Mouse (Mus musculus) adrenal gland, postnatal 10 days (tissue): ENCODE results near the gene Lpp. TPM values are rescaled to one million over a fixed set of nuclear protein-coding genes. Genes with fewer than 3 reads are reported as not detected.

Source experiments
- DNase-seq: peaks from one replicate; pipeline ENCODE4 v3.0.0; 2021; ENCODE audit warnings: mixed read lengths
- total RNA-seq, 2 experiments: library from RNA; stranded (reverse); gene quantifications; 2 replicates each; pipeline ENCODE4 v1.2.3; 2021

The Lpp gene
- total RNA-seq, 2 experiments from 2014 or later = 42.2 to 60.6 TPM

- no peak for DNase-seq
Measured at GRCm38 (mm10) chr16:24806093-24806492, 412.8 kb downstream of the Lpp start.

DNA sequence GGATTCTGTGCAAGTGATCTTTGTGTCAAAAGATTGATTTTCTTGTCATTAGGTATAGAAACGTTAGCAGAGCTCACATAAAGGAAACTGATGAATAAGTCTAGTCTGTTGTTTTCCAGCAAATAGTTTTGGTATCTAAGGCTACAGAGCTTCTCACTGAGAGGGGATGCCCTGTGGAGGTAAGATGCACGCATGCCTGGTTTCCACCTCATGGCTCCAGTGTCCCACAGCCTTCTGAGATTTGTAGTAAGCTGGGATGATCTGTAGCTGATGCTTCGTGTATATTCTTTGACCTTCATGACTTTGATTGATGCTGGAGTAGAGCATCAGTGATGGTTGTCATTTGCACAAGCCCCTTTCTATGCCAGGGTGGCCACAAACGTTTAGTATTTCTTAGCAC lies 414.3 kb downstream of the Lpp start:
- DNase-seq = no peak

- no peak for DNase-seq
Measured at GRCm38 (mm10) chr16:24809811-24810210, 416.5 kb downstream of the Lpp start.

- no peak for DNase-seq
Measured at GRCm38 (mm10) chr16:24816621-24817020, 423.3 kb downstream of the Lpp start.

DNA sequence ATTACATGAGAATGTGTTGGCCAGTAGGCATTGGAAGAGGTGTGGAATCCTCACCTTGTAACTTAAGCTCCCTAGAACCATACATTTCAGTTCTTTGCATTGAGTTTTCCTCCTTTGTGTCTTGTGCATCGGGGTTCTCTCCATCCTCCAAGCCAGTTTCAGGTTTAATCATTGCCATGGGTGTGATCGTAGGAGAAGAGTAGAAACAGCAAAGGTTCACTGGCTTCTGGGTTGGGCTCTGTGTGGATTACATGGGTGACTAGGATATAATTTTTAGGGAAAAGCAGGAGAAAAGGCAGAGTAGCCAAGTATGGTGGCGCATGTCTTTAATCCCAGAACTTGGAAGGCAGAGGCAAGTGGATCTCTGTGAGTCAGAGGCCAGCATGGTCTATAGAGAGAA lies 424.1 kb downstream of the Lpp start:
- DNase-seq = no peak

DNA sequence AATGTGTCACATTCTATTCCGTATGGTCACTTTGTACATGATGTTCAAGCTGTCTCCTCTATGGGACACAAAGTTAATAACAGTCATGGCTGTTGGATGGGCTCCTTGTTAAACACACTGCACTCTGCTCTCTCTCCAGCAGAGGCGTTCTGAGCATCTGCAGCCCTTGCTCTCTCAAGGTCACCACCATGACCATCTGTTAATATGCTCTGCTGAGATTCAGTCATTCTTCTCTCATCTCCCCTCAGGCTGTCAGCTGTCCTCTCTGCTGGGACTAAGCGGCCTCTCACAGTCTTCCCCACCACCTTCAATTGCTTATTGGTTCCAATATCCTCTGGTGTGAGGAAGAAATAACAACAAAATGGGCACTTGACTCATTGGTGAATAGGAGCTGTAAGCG lies 425.8 kb downstream of the Lpp start:
- DNase-seq = no peak

- DNase-seq = no peak
Measured at GRCm38 (mm10) chr16:24822182-24822875, 429.0 kb downstream of the Lpp start.

DNA sequence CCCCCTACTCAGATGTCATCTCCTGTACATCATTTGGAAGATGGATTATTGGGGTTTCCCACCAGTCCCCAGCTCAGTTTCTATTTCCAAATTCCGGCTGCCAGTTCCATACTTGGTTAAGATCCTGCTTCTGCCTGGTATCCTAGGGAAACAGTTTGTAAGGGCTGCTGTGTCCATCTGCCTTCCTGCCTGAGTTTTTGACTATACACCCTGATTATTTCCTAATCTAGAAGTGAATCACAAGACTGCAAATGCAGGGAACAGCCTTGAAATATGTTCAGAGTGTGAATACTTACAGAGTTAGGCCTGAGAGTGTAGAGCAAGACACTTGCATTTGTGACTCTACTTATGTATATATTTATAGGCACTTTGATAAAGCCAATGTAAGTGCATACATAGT lies 429.6 kb downstream of the Lpp start:
- DNase-seq = no peak

GRCm38 (mm10) chr16:24826390-24826789 lies 433.1 kb downstream of the Lpp start:
- DNase-seq = no peak

DNA sequence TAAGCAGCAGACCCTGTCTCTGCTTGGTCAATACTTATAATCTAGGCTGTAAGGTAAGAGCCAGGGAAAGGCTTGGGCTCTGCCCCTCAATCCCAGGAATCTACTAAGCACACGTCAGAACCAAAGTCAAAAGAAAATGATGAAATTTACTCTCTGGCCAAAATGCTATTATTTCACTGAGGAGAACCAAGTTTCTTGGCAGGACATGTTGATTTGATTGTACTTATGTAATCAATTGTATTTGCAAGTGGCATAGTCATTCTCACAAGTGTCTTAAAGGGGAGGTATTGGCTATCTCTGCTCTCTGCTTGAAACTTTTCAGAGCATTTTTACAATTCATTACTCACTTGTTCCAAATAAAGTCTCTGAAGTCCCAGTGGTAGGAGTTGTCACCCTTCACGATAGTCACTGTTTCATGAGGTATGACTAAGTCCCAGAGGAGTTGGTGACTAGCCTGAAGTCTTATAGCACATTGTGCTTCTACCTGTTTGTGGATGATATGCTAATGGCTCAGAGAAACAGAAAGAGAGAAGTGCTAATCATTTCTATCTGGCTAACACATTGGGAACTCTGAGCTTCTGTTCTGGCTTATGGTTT lies 435.0 kb downstream of the Lpp start:
- DNase-seq = no peak

DNA sequence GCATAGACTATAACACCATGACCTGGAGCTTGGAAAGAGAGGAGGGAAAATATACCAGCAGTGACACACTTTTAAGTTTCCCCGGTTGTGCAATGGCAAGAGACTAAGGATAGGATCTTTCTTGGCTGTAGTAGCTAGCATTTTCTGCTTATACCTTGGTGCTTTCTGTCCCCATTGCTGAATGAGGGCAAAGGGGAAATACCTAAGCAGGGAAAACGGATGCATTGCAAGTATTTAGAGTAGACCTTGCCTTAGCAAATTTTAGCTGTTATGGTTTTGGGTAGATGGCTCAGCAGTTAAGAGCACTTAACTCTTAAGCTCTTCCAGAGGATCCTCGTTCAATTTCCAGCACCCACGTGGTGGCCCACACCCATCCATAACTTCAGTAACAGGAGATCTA lies 436.6 kb downstream of the Lpp start:
- DNase-seq = no peak

DNA sequence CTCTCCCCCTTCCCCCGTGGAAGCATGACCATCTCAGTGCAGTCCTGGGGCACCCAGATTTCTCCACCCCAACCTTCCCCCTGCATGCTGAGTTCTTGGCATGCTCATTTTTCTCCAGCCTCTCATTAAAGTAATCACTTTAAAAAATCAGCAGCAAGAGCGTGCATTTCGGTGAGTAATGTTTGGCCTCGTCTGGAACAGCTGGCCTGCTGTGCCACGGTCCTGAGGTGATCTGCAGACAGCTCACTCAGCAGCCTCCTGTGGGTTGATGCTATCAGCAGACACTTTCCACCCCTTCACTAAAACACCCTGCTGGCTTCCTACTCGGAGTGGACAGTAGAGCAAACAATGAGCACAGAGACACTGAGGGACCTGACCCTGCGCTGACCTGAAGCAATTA lies 437.6 kb downstream of the Lpp start:
- DNase-seq = peak; percentile 11

DNA sequence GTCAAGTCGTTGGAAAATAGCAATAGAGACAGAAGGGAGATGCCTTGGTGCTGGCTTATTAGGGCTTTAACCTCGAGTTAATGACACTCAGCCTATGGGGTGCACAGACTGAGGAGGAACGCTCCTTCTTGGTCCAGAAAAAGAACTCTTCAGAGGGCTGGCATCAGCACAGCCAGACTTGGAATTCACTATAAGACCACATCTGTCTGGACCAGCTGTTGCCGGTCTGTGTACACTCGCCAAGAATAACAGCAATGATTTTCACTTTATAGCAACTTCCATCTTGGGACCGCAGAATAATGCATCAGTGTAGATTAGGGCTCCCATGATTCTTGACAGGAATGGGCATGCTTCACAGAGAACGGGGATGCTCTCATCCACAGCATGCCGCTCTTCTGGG lies 439.9 kb downstream of the Lpp start:
- DNase-seq = no peak

DNA sequence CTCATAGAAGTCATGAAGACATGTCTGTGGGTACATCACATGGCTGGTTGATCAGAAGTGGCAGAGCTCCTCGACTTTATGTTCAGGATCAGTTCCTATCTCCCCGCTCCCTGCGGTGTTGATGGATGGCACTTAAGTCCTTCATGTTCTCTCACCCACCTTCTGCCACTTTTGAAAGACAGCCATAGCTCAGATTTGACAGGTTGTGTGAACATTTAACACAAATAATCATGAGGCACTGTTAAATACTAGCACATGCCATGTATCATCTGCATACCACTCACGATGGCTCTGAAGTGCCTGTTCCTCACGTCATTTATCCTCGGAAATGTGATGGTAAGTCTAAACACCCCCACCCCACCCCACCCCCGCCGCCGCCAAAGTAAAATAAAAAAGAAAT lies 441.2 kb downstream of the Lpp start:
- DNase-seq = no peak

GRCm38 (mm10) chr16:24836550-24836949 lies 443.2 kb downstream of the Lpp start:
- no peak for DNase-seq

DNA sequence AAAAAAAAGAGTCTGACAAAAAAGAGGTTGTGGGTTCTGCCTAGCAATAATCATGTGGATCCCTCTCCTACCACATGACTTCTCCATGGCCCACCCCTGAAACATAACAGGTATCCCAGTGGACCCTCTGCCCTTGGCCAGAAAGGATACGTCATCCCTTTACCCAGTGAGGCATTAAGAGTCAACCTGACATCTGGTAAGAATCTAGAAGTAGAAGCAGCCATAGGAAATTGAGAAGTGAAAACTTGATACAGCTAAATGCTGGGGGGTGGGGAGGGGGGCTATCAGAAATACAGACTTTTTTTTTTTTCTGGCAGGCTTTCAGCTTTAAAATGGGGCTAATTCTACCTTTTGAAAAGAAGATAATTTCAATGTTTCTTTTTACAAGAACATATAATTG lies 445.7 kb downstream of the Lpp start:
- no peak for DNase-seq

- no peak for DNase-seq
Measured at GRCm38 (mm10) chr16:24840073-24840472, 446.8 kb downstream of the Lpp start.

DNA sequence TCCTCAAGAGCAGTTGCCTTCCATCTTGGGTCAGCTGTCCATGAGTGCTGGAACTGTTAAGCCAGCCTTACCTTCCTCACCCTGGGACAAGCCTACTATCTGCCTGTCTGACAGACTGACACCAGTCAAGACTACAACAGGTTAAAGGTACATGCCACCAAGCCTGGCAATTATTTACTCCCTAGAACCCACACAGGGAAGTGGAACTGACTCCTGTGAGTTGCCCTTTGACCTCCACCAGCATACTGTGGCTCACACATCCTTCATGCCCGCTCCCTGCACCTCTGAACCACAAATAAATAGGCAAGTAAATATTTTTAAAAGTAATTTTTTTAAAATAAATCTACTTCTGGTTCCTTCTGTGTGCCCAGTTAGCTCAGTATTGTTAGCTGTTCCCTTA lies 452.8 kb downstream of the Lpp start:
- no peak for DNase-seq

GRCm38 (mm10) chr16:24859509-24860140 lies 466.3 kb downstream of the Lpp start:
- DNase-seq = no peak

- DNase-seq = no peak
Measured at GRCm38 (mm10) chr16:24860445-24860844, 467.1 kb downstream of the Lpp start.

- DNase-seq = no peak
Measured at GRCm38 (mm10) chr16:24861374-24861773, 468.1 kb downstream of the Lpp start.

DNA sequence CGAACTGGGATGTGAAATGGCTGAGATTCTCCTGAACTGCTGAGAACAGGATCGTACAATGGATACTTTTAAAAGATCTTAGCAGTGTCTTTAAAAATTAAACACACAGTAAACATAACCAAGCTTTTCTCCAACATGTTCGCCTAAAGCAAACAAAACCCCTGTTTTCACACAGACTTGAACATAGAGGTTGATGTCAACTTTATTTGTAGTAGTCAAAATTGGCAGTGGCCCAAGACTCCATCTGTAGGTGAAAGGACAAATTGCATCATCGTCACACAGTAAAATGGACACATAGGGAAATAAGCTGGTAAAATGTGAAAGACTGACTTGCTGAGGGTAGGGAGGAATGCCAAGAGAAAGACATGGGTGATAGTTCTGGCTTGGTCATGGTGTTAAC lies 480.9 kb downstream of the Lpp start:
- DNase-seq = peak; percentile 73

GRCm38 (mm10) chr16:24875661-24876060 lies 482.4 kb downstream of the Lpp start:
- no peak for DNase-seq

DNA sequence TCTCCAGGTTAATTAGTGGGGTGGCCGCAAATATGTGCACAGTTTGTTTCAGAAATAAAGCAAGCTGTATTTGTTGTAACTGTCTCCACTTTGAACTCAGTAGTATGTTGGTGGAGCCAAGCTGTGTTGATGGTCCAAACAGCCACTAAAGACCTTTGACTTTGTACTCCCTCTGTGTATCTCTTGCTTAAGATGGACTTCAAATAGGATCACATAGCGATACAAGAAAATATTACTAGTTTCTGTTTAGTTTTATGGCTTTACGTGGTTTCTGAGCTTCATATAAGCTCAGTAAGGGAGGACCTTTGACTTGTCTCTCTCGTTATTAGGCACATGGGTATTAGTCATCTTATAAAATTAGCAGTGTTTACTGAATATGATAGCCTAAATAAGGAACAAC lies 485.7 kb downstream of the Lpp start:
- no peak for DNase-seq
